Mouse (Mus musculus): ENCODE measurements at regions not wholly inside any gene's neighbourhood (a gene's known extent, or its start where the extent isn't known, plus 50 kb on each side); places are given as distances from the start of the nearest gene placed in this dataset.

DNA sequence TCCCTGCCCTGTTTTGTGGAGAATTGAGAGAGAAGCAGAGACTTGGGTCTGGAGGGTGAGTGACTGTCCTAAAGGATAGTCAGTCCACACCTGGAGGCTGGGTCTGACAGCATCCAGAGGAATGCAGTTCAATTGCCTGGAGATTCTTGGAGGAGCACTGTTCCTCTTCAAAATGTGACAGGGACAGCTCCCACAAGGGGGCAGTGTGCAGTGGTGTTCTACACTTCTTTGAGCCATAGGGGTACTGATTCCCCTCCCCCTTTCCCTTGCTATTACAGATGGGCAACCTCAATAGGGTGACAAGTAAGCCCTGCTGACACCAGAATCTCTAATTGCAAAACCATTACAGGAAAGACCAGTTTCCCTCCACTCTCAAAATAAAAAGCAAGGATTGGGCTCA, 63.7 kb upstream of the Gm773 start:
- Histone ChIP-seq H3K27ac (ENCODE audit: insufficient read depth, low read length) (no peak overlapping the region), H3K4me1 (ENCODE audit: control insufficient read depth, insufficient read depth, low read length) (no peaks in the 10 kb centered on the region)

DNA sequence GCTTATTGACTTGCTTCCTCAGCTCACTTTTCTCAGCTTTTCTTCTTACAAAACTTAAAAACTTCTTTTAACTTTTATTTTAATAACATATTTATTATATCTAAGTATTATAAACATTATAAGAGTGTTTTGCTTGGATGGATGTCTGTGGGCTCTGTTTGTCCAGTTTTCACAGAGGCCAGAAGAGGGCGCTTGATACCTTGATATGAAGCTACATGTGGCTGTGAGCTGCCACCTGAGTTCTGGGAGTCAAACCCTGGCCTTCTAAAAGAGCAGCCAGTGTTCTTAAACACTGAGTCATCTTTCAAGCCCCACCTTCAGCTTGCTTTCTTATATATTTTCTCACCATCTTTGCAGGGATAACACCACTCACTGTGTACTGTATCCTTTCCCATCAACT, 61.5 kb upstream of the Gm773 start:
- TF ChIP-seq CTCF (IDR thresholded peaks at IDR 0.05; ENCODE audit: extremely low read depth, insufficient read depth, low read length) (peak; percentile 27; the same call in 1 of the 2 replicates), POLR2A (IDR thresholded peaks at IDR 0.05; ENCODE audit: extremely low read depth, insufficient read depth, low read length) (no peak)
- H3K4me3 ChIP-seq (ENCODE audit: insufficient read depth, low read length), result no peak overlapping the region
- no peaks in the 10 kb centered on the region for H3K4me1 ChIP-seq (ENCODE audit: control insufficient read depth, insufficient read depth, low read length)
- no peak overlapping the region for H3K27ac ChIP-seq (ENCODE audit: insufficient read depth, low read length)

More for the DNA sequence above, 63.7 kb upstream of the Gm773 start:
- TF ChIP-seq CTCF (IDR thresholded peaks at IDR 0.05; ENCODE audit: extremely low read depth, insufficient read depth, low read length) (no peak), POLR2A (IDR thresholded peaks at IDR 0.05; ENCODE audit: extremely low read depth, insufficient read depth, low read length) (no peak)
- H3K4me3 ChIP-seq (ENCODE audit: insufficient read depth, low read length), result no peak overlapping the region

DNA sequence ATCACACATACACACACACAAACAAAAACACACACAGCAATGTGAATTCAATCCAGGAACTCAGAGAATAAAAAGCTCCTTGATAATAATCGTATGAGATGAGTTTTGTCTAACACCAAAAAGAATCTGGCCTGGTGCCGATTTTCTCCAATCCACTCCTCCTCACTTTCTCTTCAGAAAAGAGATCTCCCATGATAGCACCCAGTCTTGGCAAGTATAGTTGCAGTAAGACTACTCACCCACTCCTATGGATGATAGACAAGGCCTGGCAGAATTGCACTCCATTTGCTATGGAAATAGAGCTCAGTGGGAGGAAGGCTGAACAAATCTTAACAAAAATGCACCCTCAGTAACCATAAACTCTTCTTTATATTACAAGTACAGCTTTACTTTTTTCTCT, 57.0 kb upstream of the Gm773 start:
- no peaks in the 10 kb centered on the region for H3K4me1 ChIP-seq (ENCODE audit: control insufficient read depth, insufficient read depth, low read length)
- H3K27ac ChIP-seq (ENCODE audit: insufficient read depth, low read length), result no peak overlapping the region
- no peak for TF ChIP-seq CTCF (IDR thresholded peaks at IDR 0.05; ENCODE audit: extremely low read depth, insufficient read depth, low read length)
- TF ChIP-seq POLR2A (IDR thresholded peaks at IDR 0.05; ENCODE audit: extremely low read depth, insufficient read depth, low read length), result no peak
- H3K4me3 ChIP-seq (ENCODE audit: insufficient read depth, low read length), result no peak overlapping the region
